Mouse (Mus musculus) liver, embryonic 16.5 days (tissue): Measurements from ENCODE around the gene Wbp2. TPM values are rescaled to one million over a fixed set of nuclear protein-coding genes. Genes with fewer than 3 reads are reported as not detected.
A peak's percentile ranks its signal among the peaks of the same experiment; 100 is the strongest.
"Not testable (repeated sequence)": the region's sequence is repeated elsewhere in the genome, so short reads cannot be mapped to it uniquely, and the experiment has no call there.

Experiments
- ATAC-seq: fragments of 200-750 bp; cut with Nextera tagmentation; 2 replicates; pipeline ENCODE4 v1.8.0; 2017; ENCODE audit warnings: low read depth, mild to moderate bottlenecking, moderate number of reproducible peaks, moderate library complexity
- H3K27ac ChIP-seq: fragments of 300-500 bp; sonication (generic); 2 replicates; pipeline ENCODE4 v1.5.1; 2014; ENCODE audit warnings: mild to moderate bottlenecking, low read length
- H3K27me3 ChIP-seq: fragments of 300-500 bp; sonication (generic); 2 replicates; pipeline ENCODE4 v1.6.1; 2014; ENCODE audit warnings: low read depth, low read length, mixed read lengths; ENCODE audit not compliant: control insufficient read depth, insufficient read depth
- H3K36me3 ChIP-seq: fragments of 300-500 bp; sonication (generic); 2 replicates; pipeline ENCODE4 v1.6.1; 2014; ENCODE audit warnings: mild to moderate bottlenecking; ENCODE audit not compliant: control insufficient read depth, insufficient read depth
- H3K4me1 ChIP-seq: fragments of 300-500 bp; sonication (generic); 2 replicates; pipeline ENCODE4 v1.6.1; 2014; ENCODE audit warnings: low read depth, low read length, mixed read lengths; ENCODE audit not compliant: control insufficient read depth
- H3K4me2 ChIP-seq: fragments of 300-500 bp; sonication (generic); 2 replicates; pipeline ENCODE4 v1.6.1; 2014; ENCODE audit warnings: low read depth, low read length, mixed read lengths
- H3K4me3 ChIP-seq: fragments of 300-500 bp; sonication (generic); 2 replicates; pipeline ENCODE4 v1.5.1; 2014; ENCODE audit warnings: low read depth, mild to moderate bottlenecking, low read length
- H3K9ac ChIP-seq: fragments of 300-500 bp; sonication (generic); 2 replicates; pipeline ENCODE4 v1.6.1; 2014; ENCODE audit warnings: low read depth, low read length
- H3K9me3 ChIP-seq: fragments of 300-500 bp; sonication (generic); replicated peaks from 2 replicates; pipeline ENCODE4 v1.6.1; 2016; ENCODE audit warnings: low read length; ENCODE audit not compliant: control insufficient read depth
- WGBS: fragments of 180-500 bp; shearing (Covaris S2); extraction: QIAGEN DNeasy Blood & Tissue Kit; methylation state at CpG from one replicate; pipeline ENCODE4 v1.1.7; 2014; ENCODE audit not compliant: insufficient replicate concordance; 5-methylcytosine and 5-hydroxymethylcytosine counted together
- polyA plus RNA-seq: library from polyadenylated mRNA; unstranded; fragments of >200 nt; fragmentation: Nextera tagmentation; extraction: Ambion mirVana; gene quantifications from 2 replicates; pipeline ENCODE4 v1.2.1, GENCODE M21; 2015

Wbp2 gene
- polyA plus RNA-seq, 1 experiment from 2014 or later, result 110 TPM

DNA sequence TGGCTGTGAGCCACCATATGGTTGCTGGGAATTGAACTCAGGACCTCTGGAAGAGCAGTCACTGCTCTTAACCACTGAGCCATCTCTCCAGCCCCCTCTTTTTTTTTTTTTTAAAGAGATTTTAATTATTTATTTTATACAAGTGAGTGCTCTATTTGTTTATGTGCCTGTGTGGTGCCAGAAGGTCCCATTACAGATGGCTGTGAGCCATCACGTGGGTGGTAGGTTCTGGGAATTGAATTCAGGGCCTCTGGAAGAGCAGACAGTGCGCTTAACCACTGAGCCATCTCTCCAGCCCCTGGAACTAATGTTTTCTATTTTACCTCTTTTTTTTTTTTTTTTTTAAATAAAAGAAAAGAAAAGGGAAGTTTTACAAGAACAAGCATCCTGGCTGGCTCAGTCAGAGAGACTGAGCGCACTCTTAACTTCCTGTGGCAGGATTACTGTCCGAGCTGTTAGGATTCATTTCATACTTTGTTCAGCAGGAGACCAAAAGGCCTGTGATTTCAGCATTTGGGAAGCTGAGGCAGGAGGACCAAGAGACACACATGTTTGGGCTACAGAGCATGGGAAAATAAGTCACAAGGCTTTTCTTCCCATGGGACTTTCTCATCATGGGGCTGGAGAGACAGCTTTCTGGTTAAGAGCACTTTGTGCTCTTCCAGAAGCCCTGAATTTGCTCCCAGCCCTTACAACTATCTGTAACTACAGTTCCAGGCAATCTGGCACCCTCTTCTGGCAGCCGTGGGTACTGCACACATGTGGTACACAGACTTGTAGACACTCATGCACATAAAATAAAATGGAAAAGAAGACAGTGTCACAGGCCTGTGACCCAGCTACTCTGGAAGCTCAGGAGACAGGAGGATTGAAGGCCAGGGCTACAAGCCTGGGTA is 9.7 kb upstream of the Wbp2 start:
- Histone ChIP-seq H3K9me3 (no peaks in the 10 kb centered on the region; the same call in 1 of the 2 replicates), H3K4me3 (no peak overlapping the region), H3K9ac (no peak overlapping the region), H3K27ac (no peak overlapping the region), H3K36me3 (no peaks in the 10 kb centered on the region), H3K4me1 (peaks cover 31% of the 10 kb centered on the region), H3K27me3 (no peaks in the 10 kb centered on the region), H3K4me2 (no peak overlapping the region)
- 68% methylated on average over 5 of the region's 5 CpGs for WGBS
- no peak for ATAC-seq

DNA sequence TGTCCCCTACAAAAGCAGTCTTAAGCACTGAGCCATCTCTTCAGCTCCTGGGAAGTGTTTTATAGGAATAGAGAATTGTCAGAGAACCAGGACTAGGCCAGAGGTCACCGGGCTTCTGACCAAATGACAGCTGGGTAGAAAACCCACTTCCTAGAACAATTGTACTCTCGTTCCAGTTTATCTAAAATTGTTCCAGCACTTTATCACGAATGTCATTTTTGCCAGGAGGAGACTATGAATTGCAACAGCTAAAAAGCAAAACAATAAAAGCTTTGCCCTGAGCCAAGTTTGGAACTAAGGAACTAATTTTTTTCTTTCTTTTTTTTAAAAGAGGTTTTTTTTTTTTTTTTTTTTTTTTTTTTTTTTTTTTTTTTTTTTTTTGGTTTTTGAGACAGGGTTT is 8.8 kb upstream of the Wbp2 start:
- ATAC-seq, result no peak
- no peaks in the 10 kb centered on the region for H3K36me3 ChIP-seq
- 14% methylated on average over 3 of the region's 3 CpGs for WGBS
- H3K9me3 ChIP-seq, result no peaks in the 10 kb centered on the region; the same call in 1 of the 2 replicates
- peaks cover 25% of the 10 kb centered on the region for H3K4me1 ChIP-seq
- no peak overlapping the region for H3K27ac ChIP-seq
- H3K27me3 ChIP-seq, result no peaks in the 10 kb centered on the region
- H3K9ac ChIP-seq, result no peak overlapping the region
- H3K4me3 ChIP-seq, result no peak overlapping the region
- H3K4me2 ChIP-seq, result no peak overlapping the region

DNA sequence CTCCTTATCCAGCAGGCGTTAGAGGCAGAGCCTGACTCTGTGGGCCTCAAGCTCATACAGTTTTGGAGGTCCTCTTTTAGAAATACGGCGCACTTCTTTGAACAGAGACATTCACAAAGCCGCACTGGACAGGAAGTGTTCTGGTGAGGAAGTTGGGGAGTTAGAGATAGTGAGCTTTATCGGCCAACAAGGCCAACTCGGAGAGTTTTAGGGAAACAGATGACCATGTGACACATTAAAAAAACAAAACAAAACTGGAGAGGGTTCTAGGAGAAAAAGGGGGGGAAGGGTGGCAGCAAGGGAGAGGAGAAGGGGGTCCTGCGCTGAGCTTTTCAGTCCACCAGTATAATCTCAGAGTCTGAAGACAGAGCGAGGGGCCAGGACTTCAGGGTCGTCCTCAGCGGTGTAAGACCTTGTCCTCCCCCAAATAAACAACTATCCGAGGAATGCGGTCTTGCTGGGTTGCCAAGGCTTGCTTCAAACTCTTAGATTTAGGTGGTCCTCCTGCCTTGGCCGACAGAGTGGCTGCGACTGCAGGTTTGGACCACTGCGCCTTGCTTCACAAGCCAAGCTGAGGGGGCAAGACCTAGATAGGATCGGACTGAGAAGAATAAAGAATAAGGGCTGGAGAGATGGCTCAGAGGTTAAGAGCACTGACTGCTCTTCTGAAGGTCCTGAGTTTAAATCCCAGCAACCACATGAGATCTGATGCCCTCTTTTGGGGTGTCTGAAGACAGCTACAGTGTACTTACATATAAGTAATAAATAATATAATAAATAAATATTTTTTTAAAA is 7.2 kb upstream of the Wbp2 start:
- ATAC-seq, result 0 out of 2 replicates have a peak, but pooled peaks have one; percentile 37
- Histone ChIP-seq H3K27ac (peak overlapping the region; percentile 16; the same call in 1 of the 2 replicates), H3K9ac (0 out of 2 replicates have a peak overlapping the region, but pooled peaks have one; percentile 3), H3K36me3 (no peaks in the 10 kb centered on the region), H3K4me3 (no peak overlapping the region), H3K4me2 (peak overlapping the region; percentile 10; the same call in 1 of the 2 replicates), H3K27me3 (no peaks in the 10 kb centered on the region), H3K4me1 (peaks cover 9% of the 10 kb centered on the region), H3K9me3 (no peaks in the 10 kb centered on the region; the same call in 1 of the 2 replicates)
- WGBS, result 11% methylated on average over 16 of the region's 16 CpGs

DNA sequence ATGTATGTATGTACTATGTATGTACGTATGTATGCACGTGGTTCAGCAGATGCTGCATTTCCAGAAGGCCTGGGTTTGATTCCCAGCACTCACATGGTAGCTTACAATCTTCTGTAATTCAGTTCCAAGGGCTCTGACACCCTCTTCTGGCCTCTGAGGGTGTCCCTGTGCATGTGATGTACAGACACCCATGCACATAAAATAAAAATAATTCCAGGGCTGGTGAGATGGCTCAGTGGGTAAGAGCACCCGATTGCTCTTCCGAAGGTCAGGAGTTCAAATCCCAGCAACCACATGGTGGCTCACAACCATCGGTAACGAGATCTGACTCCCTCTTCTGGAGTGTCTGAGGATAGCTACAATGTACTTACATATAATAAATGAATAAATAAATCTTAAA is 6.2 kb upstream of the Wbp2 start:
- H3K36me3 ChIP-seq, H3K9ac ChIP-seq, H3K4me2 ChIP-seq, H3K27ac ChIP-seq, H3K4me3 ChIP-seq, ATAC-seq, H3K9me3 ChIP-seq, H3K27me3 ChIP-seq: not testable (repeated sequence)
- 75% methylated on average over 6 of the region's 6 CpGs for WGBS
- H3K4me1 ChIP-seq, result peaks cover 18% of the 10 kb centered on the region

DNA sequence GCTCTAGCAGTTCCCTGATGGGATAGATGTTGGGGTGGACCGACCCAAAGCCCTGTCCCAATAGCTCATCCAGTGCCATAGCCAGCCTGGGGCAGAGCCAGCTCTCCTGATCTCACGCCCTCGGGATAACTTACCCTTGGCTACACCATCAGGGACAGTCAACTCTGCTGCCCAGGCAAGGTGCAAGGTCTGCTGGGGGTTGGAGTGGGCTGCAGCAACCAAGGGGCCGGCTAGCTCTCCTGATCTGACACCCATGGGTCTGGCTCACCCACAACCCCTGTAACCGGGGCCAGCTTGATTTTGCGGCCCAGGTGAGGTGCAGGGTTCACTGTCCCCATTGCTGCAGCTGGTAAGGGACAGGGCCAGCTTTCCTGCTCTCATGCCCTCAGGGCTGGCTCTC is 4.8 kb upstream of the Wbp2 start:
- Histone ChIP-seq H3K4me2 (no peak overlapping the region), H3K9ac (no peak overlapping the region), H3K27ac (no peak overlapping the region), H3K27me3 (no peaks in the 10 kb centered on the region), H3K9me3 (no peaks in the 10 kb centered on the region; the same call in 1 of the 2 replicates), H3K36me3 (no peaks in the 10 kb centered on the region), H3K4me3 (no peak overlapping the region), H3K4me1 (peaks cover 23% of the 10 kb centered on the region)
- no peak for ATAC-seq
- WGBS, result 68% methylated on average over 6 of the region's 6 CpGs

DNA sequence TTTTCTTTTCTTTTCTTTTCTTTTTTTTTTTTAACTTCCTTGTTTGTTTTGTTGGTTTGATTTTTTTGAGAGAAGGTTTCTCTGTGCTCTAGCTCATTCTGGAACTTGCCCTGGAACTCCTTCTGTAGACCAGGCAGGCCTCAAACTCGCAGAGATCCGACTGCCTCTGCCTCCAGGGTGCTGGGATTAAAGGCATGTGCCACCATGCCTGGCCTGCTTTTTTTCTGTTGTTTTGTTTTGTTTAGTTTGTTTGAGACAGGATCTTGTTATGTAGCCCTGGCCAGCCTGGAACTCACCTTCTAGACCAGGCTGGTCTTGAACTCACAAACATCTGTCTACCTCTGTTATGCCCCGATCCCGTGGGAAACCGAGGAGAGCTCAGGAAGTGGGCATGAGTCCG is 2.8 kb upstream of the Wbp2 start:
- Histone ChIP-seq H3K9ac (no peak overlapping the region), H3K9me3 (no peaks in the 10 kb centered on the region), H3K27me3 (no peaks in the 10 kb centered on the region), H3K36me3 (no peaks in the 10 kb centered on the region), H3K4me3 (no peak overlapping the region), H3K4me1 (peaks cover 39% of the 10 kb centered on the region), H3K27ac (no peak overlapping the region), H3K4me2 (no peak overlapping the region)
- WGBS, result 78% methylated on average over 6 of the region's 6 CpGs
- no peak for ATAC-seq

DNA sequence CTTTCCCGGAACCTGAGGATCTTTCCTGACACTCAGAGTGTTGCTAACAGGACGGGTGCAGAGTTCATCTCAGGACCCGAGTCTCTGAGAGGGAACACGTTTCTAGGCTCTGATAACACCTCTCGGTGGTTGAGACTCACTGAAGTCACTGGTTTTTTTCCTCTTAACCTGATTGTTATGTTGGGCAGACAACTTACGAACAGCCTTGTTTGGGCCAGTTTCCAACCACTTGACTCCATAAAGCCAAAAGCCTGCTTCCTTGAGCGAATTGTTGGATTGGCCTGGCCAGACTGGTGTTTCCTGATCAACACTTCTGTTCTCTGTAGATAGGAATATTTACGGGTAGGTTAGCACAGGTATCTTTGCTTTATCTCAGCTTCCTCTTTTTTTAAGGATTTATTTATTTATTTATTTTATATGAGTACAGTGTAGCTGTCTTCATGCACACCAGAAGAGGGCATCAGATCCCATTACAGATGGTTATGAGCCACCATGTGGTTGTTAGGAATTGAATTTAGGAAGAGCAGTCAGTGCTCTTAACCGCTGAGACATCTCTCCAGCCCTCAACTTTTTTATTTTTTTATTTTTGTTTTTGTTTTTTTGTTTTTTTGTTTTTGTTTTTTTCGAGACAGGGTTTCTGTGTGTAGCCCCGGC is 2.1 kb upstream of the Wbp2 start:
- H3K9me3 ChIP-seq, result no peaks in the 10 kb centered on the region
- no peak overlapping the region for H3K4me3 ChIP-seq
- no peak overlapping the region for H3K4me2 ChIP-seq
- no peaks in the 10 kb centered on the region for H3K36me3 ChIP-seq
- H3K4me1 ChIP-seq, result peaks cover 43% of the 10 kb centered on the region
- no peak overlapping the region for H3K9ac ChIP-seq
- ATAC-seq, result no peak
- H3K27ac ChIP-seq, result peak overlapping the region; percentile 65
- no peaks in the 10 kb centered on the region for H3K27me3 ChIP-seq
- 30% methylated on average over 11 of the region's 11 CpGs for WGBS

DNA sequence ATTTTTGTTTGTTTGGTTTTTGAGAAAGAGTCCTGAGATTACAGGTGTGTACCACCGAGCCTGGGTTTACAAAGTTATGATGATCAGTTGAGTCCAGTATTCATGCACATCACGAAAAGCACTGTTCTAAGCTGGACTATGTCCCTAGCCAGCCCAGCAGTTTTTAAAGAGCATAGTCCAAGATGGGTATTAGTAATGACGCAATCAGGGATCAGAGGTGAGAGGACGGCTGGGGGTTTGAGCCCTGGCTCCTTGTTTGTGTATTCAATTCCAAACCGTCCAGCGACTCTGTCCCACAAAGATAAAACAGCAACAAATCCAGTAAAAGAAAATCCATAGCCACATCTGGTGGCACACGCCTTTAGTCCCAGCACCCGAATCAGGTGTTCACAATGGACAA is 1.4 kb upstream of the Wbp2 start:
- Histone ChIP-seq H3K36me3 (peaks cover 6% of the 10 kb centered on the region), H3K27ac (peak overlapping the region; percentile 77), H3K9me3 (no peaks in the 10 kb centered on the region), H3K4me3 (no peak overlapping the region; the same call in 1 of the 2 replicates), H3K4me1 (peaks cover 43% of the 10 kb centered on the region), H3K4me2 (peak overlapping the region; percentile 87), H3K9ac (peak overlapping the region; percentile 30; the same call in 1 of the 2 replicates), H3K27me3 (no peaks in the 10 kb centered on the region)
- WGBS, result 42% methylated on average over 8 of the region's 8 CpGs
- peak; percentile 5; the same call in 1 of the 2 replicates for ATAC-seq
